Mouse (Mus musculus): Measurements from ENCODE around the gene Dnah7a. TPM values are rescaled to one million over a fixed set of nuclear protein-coding genes. Genes with fewer than 3 reads are reported as not detected.
"Not testable (repeated sequence)": the region's sequence is repeated elsewhere in the genome, so short reads cannot be mapped to it uniquely, and the experiment has no call there.

The Dnah7a gene
- polyA plus RNA-seq, 1 experiment from 2014 or later = 3.6 TPM

- ATAC-seq (ENCODE audit: insufficient number of reproducible peaks, insufficient read depth, low FRiP score, low TSS enrichment) = no peak
- no peaks in the 10 kb centered on the region for H3K27me3 ChIP-seq
- no peak overlapping the region for H3K4me2 ChIP-seq (replicated peaks)
- no peak overlapping the region for H3K9ac ChIP-seq
- H3K4me3 ChIP-seq = no peak overlapping the region
- WGBS = 78% methylated on average over 5 of the region's 5 CpGs
- no peak overlapping the region for H3K27ac ChIP-seq
- H3K36me3 ChIP-seq = no peaks in the 10 kb centered on the region
- no peaks in the 10 kb centered on the region for H3K4me1 ChIP-seq
- H3K9me3 ChIP-seq = no peaks in the 10 kb centered on the region
These were observed 22.1 kb upstream of the Dnah7a start for GRCm38 (mm10) chr1:53728489-53729225.

DNA sequence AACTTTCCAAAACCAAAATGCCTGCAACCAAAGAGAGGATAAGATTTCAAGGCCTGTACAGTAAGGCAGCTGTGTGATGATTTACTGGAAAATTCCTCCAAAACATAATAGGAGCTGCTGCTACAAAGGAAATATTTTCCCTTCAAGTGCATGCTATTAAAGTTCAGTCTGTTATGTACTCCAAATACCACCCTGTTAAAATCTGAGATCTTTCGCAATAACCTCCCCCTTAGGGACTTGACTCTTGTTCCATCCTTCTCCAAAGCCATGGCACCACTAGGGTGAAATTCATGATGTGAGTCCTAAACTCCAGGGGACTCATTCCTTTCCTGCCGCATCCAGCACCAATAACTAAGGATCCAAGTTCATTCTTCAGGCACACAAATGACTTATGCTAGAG is 20.3 kb upstream of the Dnah7a start:
- no peaks in the 10 kb centered on the region for H3K9me3 ChIP-seq
- H3K4me3 ChIP-seq = no peak overlapping the region
- H3K36me3 ChIP-seq = no peaks in the 10 kb centered on the region
- no peak overlapping the region for H3K9ac ChIP-seq
- no peak overlapping the region for H3K4me2 ChIP-seq (replicated peaks)
- no peaks in the 10 kb centered on the region for H3K4me1 ChIP-seq
- H3K27ac ChIP-seq = no peak overlapping the region
- no peaks in the 10 kb centered on the region for H3K27me3 ChIP-seq
- ATAC-seq (ENCODE audit: insufficient number of reproducible peaks, insufficient read depth, low FRiP score, low TSS enrichment) = no peak
- 88% methylated on average over 2 of the region's 2 CpGs for WGBS

GRCm38 (mm10) chr1:53721353-53721752 is 14.8 kb upstream of the Dnah7a start:
- no peaks in the 10 kb centered on the region for H3K9me3 ChIP-seq
- no peaks in the 10 kb centered on the region for H3K36me3 ChIP-seq
- no peak overlapping the region for H3K9ac ChIP-seq
- ATAC-seq (ENCODE audit: insufficient number of reproducible peaks, insufficient read depth, low FRiP score, low TSS enrichment) = no peak
- H3K4me1 ChIP-seq = no peaks in the 10 kb centered on the region
- H3K4me3 ChIP-seq = no peak overlapping the region
- no peak overlapping the region for H3K4me2 ChIP-seq (replicated peaks)
- H3K27ac ChIP-seq = no peak overlapping the region
- no peaks in the 10 kb centered on the region for H3K27me3 ChIP-seq

- Histone ChIP-seq H3K36me3 (no peaks in the 10 kb centered on the region), H3K27me3 (no peaks in the 10 kb centered on the region), H3K9ac (no peak overlapping the region), H3K4me1 (no peaks in the 10 kb centered on the region), H3K9me3 (no peaks in the 10 kb centered on the region), H3K27ac (no peak overlapping the region), H3K4me2 (replicated peaks) (no peak overlapping the region), H3K4me3 (no peak overlapping the region)
- no peak for ATAC-seq (ENCODE audit: insufficient number of reproducible peaks, insufficient read depth, low FRiP score, low TSS enrichment)
- WGBS = 67% methylated on average over 5 of the region's 5 CpGs
These were observed 14.2 kb upstream of the Dnah7a start for GRCm38 (mm10) chr1:53720601-53721351.

- WGBS = 86% methylated on average over 1 of the region's 1 CpGs
- no peak for ATAC-seq (ENCODE audit: insufficient number of reproducible peaks, insufficient read depth, low FRiP score, low TSS enrichment)
These were observed 9.5 kb upstream of the Dnah7a start for GRCm38 (mm10) chr1:53715966-53716515.

DNA sequence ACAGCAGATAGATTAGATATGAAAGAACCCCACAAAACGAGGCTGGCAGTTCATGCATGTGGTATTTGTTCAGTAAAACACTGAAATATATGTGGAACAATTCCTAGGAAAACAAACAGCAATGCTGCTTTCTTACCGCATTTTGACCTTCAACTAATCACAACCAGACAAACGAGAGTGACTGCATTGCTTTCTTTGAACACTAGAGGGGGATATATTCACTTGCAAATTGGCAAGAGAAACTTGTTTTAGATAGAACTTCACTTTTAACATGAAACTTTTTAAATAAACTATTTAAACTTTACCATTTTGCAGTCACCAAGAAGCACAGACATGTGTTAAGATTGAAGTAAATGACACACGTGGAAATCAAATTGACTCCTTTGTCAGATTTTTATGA is 8.9 kb upstream of the Dnah7a start:
- 3% methylated on average over 4 of the region's 4 CpGs for WGBS
- Histone ChIP-seq H3K27me3 (no peaks in the 10 kb centered on the region), H3K4me1 (no peaks in the 10 kb centered on the region), H3K27ac (0 out of 2 replicates have a peak overlapping the region, but pooled peaks have one; percentile 11), H3K9ac (no peak overlapping the region), H3K9me3 (no peaks in the 10 kb centered on the region), H3K4me3 (no peak overlapping the region), H3K36me3 (no peaks in the 10 kb centered on the region), H3K4me2 (replicated peaks) (no peak overlapping the region)
- no peak for ATAC-seq (ENCODE audit: insufficient number of reproducible peaks, insufficient read depth, low FRiP score, low TSS enrichment)

More at GRCm38 (mm10) chr1:53715966-53716515, 9.5 kb upstream of the Dnah7a start:
- H3K4me1 ChIP-seq = no peaks in the 10 kb centered on the region
- no peaks in the 10 kb centered on the region for H3K9me3 ChIP-seq
- H3K27me3 ChIP-seq = no peaks in the 10 kb centered on the region
- H3K36me3 ChIP-seq = no peaks in the 10 kb centered on the region
- no peak overlapping the region for H3K4me2 ChIP-seq (replicated peaks)
- H3K4me3 ChIP-seq = no peak overlapping the region
- H3K9ac ChIP-seq = no peak overlapping the region
- H3K27ac ChIP-seq = no peak overlapping the region

GRCm38 (mm10) chr1:53713383-53713782 is 6.8 kb upstream of the Dnah7a start:
- H3K36me3 ChIP-seq; ATAC-seq (ENCODE audit: insufficient number of reproducible peaks, insufficient read depth, low FRiP score, low TSS enrichment); H3K27ac ChIP-seq; H3K9ac ChIP-seq; H3K4me2 ChIP-seq (replicated peaks); H3K9me3 ChIP-seq; H3K27me3 ChIP-seq; H3K4me3 ChIP-seq; H3K4me1 ChIP-seq: not testable (repeated sequence)
- WGBS = 50% methylated on average over 3 of the region's 3 CpGs

DNA sequence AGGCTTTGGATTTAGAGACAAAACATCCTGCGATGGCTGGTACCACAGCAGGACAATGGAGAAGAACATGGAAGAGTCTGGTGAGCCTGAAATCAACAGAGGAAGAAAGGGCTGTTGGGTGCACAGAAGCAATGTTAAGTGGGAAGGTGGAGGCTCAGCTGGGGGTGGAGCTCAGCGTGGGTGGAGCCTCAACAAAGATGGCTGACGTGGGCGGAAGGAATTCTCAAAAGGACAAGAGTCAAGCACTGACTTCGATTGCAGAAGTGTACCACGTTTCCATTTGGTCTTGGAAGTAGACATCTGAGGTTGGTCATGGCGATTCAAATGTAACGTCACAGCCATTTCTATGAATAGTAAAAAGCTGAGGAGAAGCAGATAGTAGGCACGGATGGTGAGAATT is 4.5 kb upstream of the Dnah7a start:
- no peaks in the 10 kb centered on the region for H3K27me3 ChIP-seq

GRCm38 (mm10) chr1:53709602-53710001 is 3.0 kb upstream of the Dnah7a start:
- H3K9ac ChIP-seq; ATAC-seq (ENCODE audit: insufficient number of reproducible peaks, insufficient read depth, low FRiP score, low TSS enrichment); H3K9me3 ChIP-seq; H3K27ac ChIP-seq; H3K4me1 ChIP-seq; H3K36me3 ChIP-seq; H3K4me3 ChIP-seq; H3K27me3 ChIP-seq; H3K4me2 ChIP-seq (replicated peaks): not testable (repeated sequence)
- 74% methylated on average over 5 of the region's 5 CpGs for WGBS

More for the DNA sequence above, 4.5 kb upstream of the Dnah7a start:
- Histone ChIP-seq H3K9me3 (no peaks in the 10 kb centered on the region), H3K4me2 (replicated peaks) (no peak overlapping the region), H3K4me3 (no peak overlapping the region), H3K4me1 (0 out of 2 replicates have a peak, but pooled peaks cover 5% of the 10 kb centered on the region), H3K9ac (no peak overlapping the region), H3K36me3 (no peaks in the 10 kb centered on the region), H3K27ac (no peak overlapping the region)
- no peak for ATAC-seq (ENCODE audit: insufficient number of reproducible peaks, insufficient read depth, low FRiP score, low TSS enrichment)
- WGBS = 90% methylated on average over 9 of the region's 9 CpGs

DNA sequence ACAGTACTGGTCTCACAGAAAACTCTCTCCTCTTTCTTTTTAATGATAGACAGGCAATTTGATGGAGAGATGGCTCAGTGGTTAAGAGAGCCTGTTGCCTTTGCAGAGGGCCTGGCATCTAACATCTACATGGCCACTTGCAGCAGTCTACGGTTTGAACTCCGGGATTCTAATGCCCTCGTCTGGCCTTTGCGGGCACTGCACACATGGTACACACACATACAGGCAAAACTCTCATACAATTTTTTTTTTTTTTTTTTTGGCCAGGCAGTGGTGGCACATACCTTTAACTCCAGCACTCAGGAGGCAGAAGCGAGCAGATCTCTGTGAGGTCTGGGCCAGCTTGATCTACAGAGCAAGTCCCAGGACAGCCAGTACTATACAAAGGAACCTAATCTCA is 2.4 kb downstream of the Dnah7a start:
- Histone ChIP-seq H3K4me3 (no peak overlapping the region), H3K27ac (no peak overlapping the region), H3K27me3 (no peaks in the 10 kb centered on the region), H3K36me3 (no peaks in the 10 kb centered on the region), H3K9ac (no peak overlapping the region), H3K4me2 (replicated peaks) (no peak overlapping the region), H3K4me1 (0 out of 2 replicates have a peak, but pooled peaks cover 5% of the 10 kb centered on the region), H3K9me3 (no peaks in the 10 kb centered on the region)
- 84% methylated on average over 5 of the region's 5 CpGs for WGBS
- no peak for ATAC-seq (ENCODE audit: insufficient number of reproducible peaks, insufficient read depth, low FRiP score, low TSS enrichment)

DNA sequence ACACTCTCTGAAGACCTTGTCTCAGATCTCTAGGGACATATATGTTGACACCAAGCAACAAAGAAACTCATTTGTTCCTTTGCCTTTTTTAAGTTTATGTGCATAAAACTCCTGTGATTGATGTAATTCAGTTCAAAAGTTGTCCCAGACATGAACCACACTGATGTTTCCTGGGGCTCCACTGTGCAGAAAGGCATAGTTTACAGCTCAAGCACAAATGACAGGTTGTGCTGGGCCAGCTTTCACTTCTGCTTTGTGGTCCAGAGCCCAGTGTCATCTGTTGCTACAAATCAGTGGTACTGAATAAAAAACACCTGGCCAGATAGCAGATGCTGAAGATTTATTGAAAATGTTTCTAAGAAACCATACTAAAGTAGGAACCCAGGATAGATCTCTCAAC is 42.3 kb downstream of the Dnah7a start:
- H3K36me3 ChIP-seq; H3K9me3 ChIP-seq; H3K27ac ChIP-seq; ATAC-seq (ENCODE audit: insufficient number of reproducible peaks, insufficient read depth, low FRiP score, low TSS enrichment); H3K9ac ChIP-seq; H3K4me1 ChIP-seq; H3K4me3 ChIP-seq; H3K27me3 ChIP-seq; H3K4me2 ChIP-seq (replicated peaks): not testable (repeated sequence)

Data from embryonic facial prominence, embryonic 12.5 days (tissue).